8 mouse cellular contexts compared by ENCODE assay signal in genomic region chr10:76835497-76836357, GRCm38 (mm10).
DNase-seq lines count a peak whose midpoint lies in the region; ATAC-seq and TF ChIP-seq lines count a peak whose summit lies in the region.

No protein-coding gene starts in this region.

- no peak overlapping the region for H3K9ac ChIP-seq in limb, embryonic 11.5 days (ENCODE audit: low read length)

- WGBS in embryonic facial prominence, embryonic 10.5 days = 60% methylated on average over 14 of the region's 14 CpGs
- 52% methylated on average over 14 of the region's 14 CpGs for WGBS in kidney, adult 2 months
- 56% methylated on average over 14 of the region's 14 CpGs for WGBS in limb, embryonic 11.5 days

- H3K27me3 ChIP-seq in embryonic facial prominence, embryonic 10.5 days (replicated peaks; ENCODE audit: low read depth, poor library complexity, severe bottlenecking) = no peaks in the 10 kb centered on the region
- H3K27me3 ChIP-seq in kidney, adult 2 months (replicated peaks; ENCODE audit: control insufficient read depth, insufficient read depth, low read length) = no peaks in the 10 kb centered on the region
- H3K27me3 ChIP-seq in limb, embryonic 11.5 days (ENCODE audit: control insufficient read depth, insufficient read depth, low read length) = no peaks in the 10 kb centered on the region
- no peaks in the 10 kb centered on the region for H3K27me3 ChIP-seq in myocyte (ENCODE audit: control insufficient read depth, insufficient read depth, insufficient read length)

- H3K79me2 ChIP-seq in myocyte (ENCODE audit: control insufficient read depth, insufficient read depth) = no peaks in the 10 kb centered on the region

- peak; percentile 39; the same call in 1 of the 2 replicates for ATAC-seq in limb, embryonic 11.5 days (ENCODE audit: insufficient number of reproducible peaks, low FRiP score, low TSS enrichment, low read depth)

- H3K4me2 ChIP-seq in limb, embryonic 11.5 days (ENCODE audit: low read depth, severe bottlenecking) = no peak overlapping the region
- H3K4me2 ChIP-seq in myocyte (ENCODE audit: low read depth) = peak overlapping the region; percentile 42

- no peak for TF ChIP-seq POLR2A in kidney, adult 2 months (IDR thresholded peaks at IDR 0.05; ENCODE audit: low read depth, low read length)
- TF ChIP-seq POLR2A in myocyte (IDR thresholded peaks at IDR 0.05; ENCODE audit: insufficient read length, low read depth) = no peak

- no peaks in the 10 kb centered on the region for H3K9me3 ChIP-seq in embryonic facial prominence, embryonic 10.5 days
- H3K9me3 ChIP-seq in limb, embryonic 11.5 days (ENCODE audit: control insufficient read depth, low read length) = no peaks in the 10 kb centered on the region

- no peak overlapping the region for H3K4me3 ChIP-seq in embryonic facial prominence, embryonic 10.5 days
- H3K4me3 ChIP-seq in kidney, adult 2 months (ENCODE audit: insufficient read depth, low read depth, low read length) = no peak overlapping the region
- no peak overlapping the region for H3K4me3 ChIP-seq in limb, embryonic 11.5 days (ENCODE audit: low read depth, low read length)
- no peak overlapping the region for H3K4me3 ChIP-seq in myocyte

- no peak overlapping the region for H3ac ChIP-seq in myocyte (ENCODE audit: control insufficient read depth, insufficient read length)

- H3K4me1 ChIP-seq in embryonic facial prominence, embryonic 10.5 days = 0 out of 2 replicates have a peak, but pooled peaks cover 4% of the 10 kb centered on the region
- peaks cover 2% of the 10 kb centered on the region; the same call in 1 of the 2 replicates for H3K4me1 ChIP-seq in kidney, adult 2 months (ENCODE audit: control insufficient read depth, insufficient read depth, low read length)
- H3K4me1 ChIP-seq in limb, embryonic 11.5 days (ENCODE audit: control insufficient read depth, insufficient read depth, low read length) = no peaks in the 10 kb centered on the region

- H3K27ac ChIP-seq in embryonic facial prominence, embryonic 10.5 days (replicated peaks) = no peak overlapping the region
- no peak overlapping the region for H3K27ac ChIP-seq in kidney, adult 2 months (ENCODE audit: insufficient read depth, low read depth, low read length)
- H3K27ac ChIP-seq in limb, embryonic 11.5 days (replicated peaks; ENCODE audit: low read depth, low read length) = no peak overlapping the region

- DNase-seq in 3T3-L1 (ENCODE audit: low read depth, low spot score) = peak; percentile 86
- peak; percentile 90 for DNase-seq in adrenal gland, postnatal 14 days
- DNase-seq in embryonic facial prominence, embryonic 10.5 days (ENCODE audit: low spot score) = peak; percentile 84
- peak; percentile 72 to 88 for DNase-seq in heart, adult 18-20 months
- DNase-seq in kidney, adult 2 months = peak; percentile 90
- peak; percentile 91 for DNase-seq in limb, embryonic 11.5 days (ENCODE audit: low spot score)
- DNase-seq in spleen, postnatal 36 days (ENCODE audit: low spot score in 2 of 2) = peak; percentile 39 to 50

- H3K36me3 ChIP-seq in embryonic facial prominence, embryonic 10.5 days (replicated peaks) = no peaks in the 10 kb centered on the region
- no peaks in the 10 kb centered on the region for H3K36me3 ChIP-seq in kidney, adult 2 months (ENCODE audit: control insufficient read depth, insufficient read depth, low read length)
- no peaks in the 10 kb centered on the region for H3K36me3 ChIP-seq in limb, embryonic 11.5 days (ENCODE audit: control insufficient read depth, insufficient read depth, low read length)
- H3K36me3 ChIP-seq in myocyte (ENCODE audit: control insufficient read depth, insufficient read depth) = no peaks in the 10 kb centered on the region

- TF ChIP-seq CTCF in kidney, adult 2 months (conservative IDR thresholded peaks at IDR 0.05; ENCODE audit: insufficient read depth, insufficient read length, low read depth, low read length) = peak; percentile 100; the same call in 1 of the 2 replicates

TF ChIP-seq in myocyte, 11 proteins besides CTCF, POLR2A, EP300 and RAD21:
- TF ChIP-seq E2F4 (IDR thresholded peaks at IDR 0.05; ENCODE audit: insufficient read depth) (no peak), MYOD1 (IDR thresholded peaks at IDR 0.05; ENCODE audit: control insufficient read depth in 1 of 3, insufficient read length in 2 of 3, low read depth in 2 of 3) (peak in 2 of 3 experiments; percentile 40 to 55), MYOG (IDR thresholded peaks at IDR 0.05; ENCODE audit: control insufficient read depth in 1 of 3, insufficient read depth in 1 of 3, insufficient read length in 2 of 3, low read depth in 2 of 3) (peak in 1 of 3 experiments; percentile 35), CEBPB (IDR thresholded peaks at IDR 0.05; ENCODE audit: insufficient read depth, poor library complexity, severe bottlenecking) (no peak)
TF ChIP-seq in myocyte: peak in this region for 2.
